Mouse (Mus musculus) c-Kit-negative CD71-positive TER-119-positive erythroid progenitor cells, embryonic 14.5 days (primary cell): Measurements from ENCODE around the gene Map4.
"Not testable (repeated sequence)": the region's sequence is repeated elsewhere in the genome, so short reads cannot be mapped to it uniquely, and the experiment has no call there.

Source experiments
- DNase-seq: peaks from one replicate; pipeline ENCODE4 v3.0.0-alpha.2; 2013; ENCODE audit warnings: low read depth, low spot score

Gene Map4

DNA sequence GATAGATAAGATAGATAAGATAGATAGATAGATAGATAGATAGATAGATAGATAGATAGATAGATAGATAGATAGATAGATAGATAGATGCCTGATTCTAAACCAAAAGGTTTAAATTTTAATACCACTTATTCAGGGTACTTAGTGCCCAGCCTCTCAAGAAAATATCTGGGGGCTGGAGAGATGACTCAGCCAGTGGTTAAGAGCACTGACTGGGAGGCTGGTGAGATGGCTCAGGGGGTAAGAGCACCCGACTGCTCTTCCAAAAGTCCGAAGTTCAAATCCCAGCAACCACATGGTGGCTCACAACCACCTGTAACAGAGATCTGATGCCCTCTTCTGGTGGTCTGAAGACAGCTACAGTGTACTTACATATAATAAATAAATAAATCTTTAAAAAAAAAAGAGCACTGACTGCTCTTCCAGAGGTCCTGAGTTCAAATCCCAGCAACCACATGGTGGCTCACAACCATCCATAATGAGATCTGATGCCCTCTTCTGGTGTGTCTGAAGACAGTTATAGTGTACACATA lies 192.8 kb downstream of the Map4 start:
- DNase-seq = not testable (repeated sequence)

GRCm38 (mm10) chr9:110130896-110131524 lies 199.8 kb downstream of the Map4 start:
- no peak for DNase-seq

DNA sequence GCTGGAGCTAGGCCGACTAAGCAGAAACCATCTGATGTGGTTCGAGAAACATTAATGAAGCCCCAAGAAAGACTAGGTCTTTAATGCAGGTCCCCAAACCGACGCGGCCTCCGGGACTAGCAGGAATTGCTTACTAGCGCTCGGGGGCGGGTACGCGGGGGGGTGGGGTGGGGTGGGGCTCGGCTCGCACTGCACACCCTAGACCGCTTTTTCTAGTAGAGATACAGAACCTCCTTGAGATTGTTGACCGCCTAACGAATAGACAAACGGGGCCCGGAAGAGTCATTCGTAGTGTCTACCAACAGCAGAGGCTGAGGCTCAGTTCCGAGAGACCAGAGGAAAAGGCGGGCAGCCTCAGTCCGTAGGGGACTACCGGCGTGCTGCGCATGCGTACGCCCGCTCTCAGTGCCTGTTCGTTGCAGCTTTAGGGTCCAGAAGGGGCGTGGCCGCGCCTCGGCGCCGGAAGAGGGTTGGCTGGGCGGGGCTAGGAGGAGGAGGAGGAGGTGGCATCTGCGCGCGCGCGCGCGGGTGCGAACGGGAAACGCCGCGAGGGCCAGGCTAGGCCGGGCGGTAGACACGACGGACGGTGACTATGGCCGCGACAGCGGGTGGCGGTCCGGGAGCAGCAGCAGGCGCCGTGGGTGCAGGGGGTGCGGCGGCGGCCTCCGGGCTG lies 200.4 kb downstream of the Map4 start:
- DNase-seq = peak; percentile 98

DNA sequence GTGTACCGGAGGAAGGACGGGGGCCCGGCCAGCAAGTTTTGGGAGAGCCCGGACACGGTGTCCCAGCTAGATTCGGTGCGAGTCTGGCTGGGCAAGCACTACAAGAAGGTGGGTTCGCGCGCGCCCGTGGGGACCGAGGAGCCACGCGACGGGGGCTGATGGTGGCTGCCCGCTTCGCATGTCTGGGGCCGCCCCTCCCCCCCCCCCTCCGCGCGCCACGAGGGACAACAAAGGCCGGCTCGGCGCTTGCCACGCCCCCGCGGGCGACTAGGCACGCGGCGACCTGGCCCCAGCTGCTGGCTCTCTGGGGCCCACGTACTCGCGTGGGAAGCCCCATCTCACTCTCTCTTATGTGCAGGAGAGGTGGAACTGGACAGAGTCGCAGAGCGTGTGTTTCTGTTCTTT lies 200.9 kb downstream of the Map4 start:
- peak; percentile 40 for DNase-seq

DNA sequence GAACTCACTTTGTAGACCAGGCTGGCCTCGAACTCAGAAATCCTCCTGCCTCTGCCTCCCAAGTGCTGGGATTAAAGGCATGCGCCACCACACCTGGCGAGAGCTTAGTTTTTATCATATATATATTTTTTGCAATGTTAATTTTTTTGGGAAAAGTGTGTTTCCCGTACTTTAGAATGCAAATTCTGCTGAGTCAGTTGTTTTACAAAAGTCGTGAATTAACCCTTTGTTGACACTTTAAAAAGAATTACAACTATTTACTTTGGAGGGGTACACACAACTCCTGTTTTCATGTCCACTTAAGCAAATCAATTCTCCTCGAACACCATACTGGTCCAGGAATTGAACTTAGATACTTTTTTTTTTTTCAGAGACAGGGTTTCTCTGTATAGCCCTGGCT lies 201.7 kb downstream of the Map4 start:
- no peak for DNase-seq
